Mouse (Mus musculus): Measurements from ENCODE around the gene Gm9747. TPM values are rescaled to one million over a fixed set of nuclear protein-coding genes. Genes with fewer than 3 reads are reported as not detected.

Gm9747 gene
- polyA plus RNA-seq, 1 experiment from 2014 or later, result 35.9 TPM

GRCm38 (mm10) chr1:82279768-82280167, 46.9 kb downstream of the Gm9747 start:
- DNase-seq (ENCODE audit: low spot score) (no peak), ATAC-seq (replicated peaks; ENCODE audit: insufficient number of reproducible peaks, low FRiP score, low TSS enrichment, low read depth) (no peak)
- no peaks in the 10 kb centered on the region; the same call in 1 of the 2 replicates for H3K4me1 ChIP-seq (ENCODE audit: control insufficient read depth, insufficient read depth, low read length)
- no peak overlapping the region for H3K9ac ChIP-seq (replicated peaks; ENCODE audit: low read length)
- H3K36me3 ChIP-seq (replicated peaks; ENCODE audit: control insufficient read depth, insufficient read depth, low read depth, low read length), result peaks cover 3% of the 10 kb centered on the region; the same call in 1 of the 2 replicates
- H3K27ac ChIP-seq (replicated peaks; ENCODE audit: low read depth, low read length), result no peak overlapping the region
- no peak overlapping the region for H3K4me3 ChIP-seq (ENCODE audit: low read depth, low read length)
- H3K27me3 ChIP-seq (ENCODE audit: control insufficient read depth, insufficient read depth, low read length), result no peaks in the 10 kb centered on the region
- H3K4me2 ChIP-seq (ENCODE audit: low read depth, low read length), result no peak overlapping the region
- WGBS, result 74% methylated on average over 1 of the region's 1 CpGs
- H3K9me3 ChIP-seq (replicated peaks; ENCODE audit: control insufficient read depth, low read length), result no peaks in the 10 kb centered on the region

DNA sequence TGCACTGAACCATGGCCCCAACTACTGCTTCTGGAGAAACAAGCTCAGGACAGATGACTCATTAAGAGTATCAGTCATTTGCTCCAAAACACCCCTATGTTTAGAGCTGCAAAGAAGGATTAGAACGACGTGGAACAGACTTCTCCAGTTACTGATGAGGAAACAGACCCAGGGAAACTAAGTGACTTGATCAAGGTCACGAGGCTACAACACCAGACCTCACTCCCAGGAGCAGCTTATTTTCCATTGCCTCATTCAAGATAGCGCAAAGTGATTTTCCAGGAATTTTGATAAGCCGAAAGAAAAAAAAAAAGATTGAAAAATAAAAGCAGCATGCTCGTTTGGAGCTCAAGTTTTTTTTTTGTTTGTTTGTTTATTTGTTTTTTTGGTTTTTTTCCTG, 48.9 kb downstream of the Gm9747 start:
- Histone ChIP-seq H3K9me3 (replicated peaks; ENCODE audit: control insufficient read depth, low read length) (no peaks in the 10 kb centered on the region), H3K27me3 (ENCODE audit: control insufficient read depth, insufficient read depth, low read length) (no peaks in the 10 kb centered on the region), H3K36me3 (replicated peaks; ENCODE audit: control insufficient read depth, insufficient read depth, low read depth, low read length) (peaks cover 3% of the 10 kb centered on the region; the same call in 1 of the 2 replicates), H3K4me3 (ENCODE audit: low read depth, low read length) (no peak overlapping the region), H3K4me1 (ENCODE audit: control insufficient read depth, insufficient read depth, low read length) (no peaks in the 10 kb centered on the region; the same call in 1 of the 2 replicates), H3K4me2 (ENCODE audit: low read depth, low read length) (no peak overlapping the region), H3K9ac (replicated peaks; ENCODE audit: low read length) (no peak overlapping the region), H3K27ac (replicated peaks; ENCODE audit: low read depth, low read length) (no peak overlapping the region)
- DNase-seq (ENCODE audit: low spot score) (no peak), ATAC-seq (replicated peaks; ENCODE audit: insufficient number of reproducible peaks, low FRiP score, low TSS enrichment, low read depth) (no peak)
- 77% methylated on average over 6 of the region's 6 CpGs for WGBS

GRCm38 (mm10) chr1:82282992-82283611, 50.2 kb downstream of the Gm9747 start:
- ATAC-seq (replicated peaks; ENCODE audit: insufficient number of reproducible peaks, low FRiP score, low TSS enrichment, low read depth) (peak; percentile 97), DNase-seq (ENCODE audit: low spot score) (peak; percentile 93)
- peak overlapping the region; percentile 43 for H3K4me3 ChIP-seq (ENCODE audit: low read depth, low read length)
- peak overlapping the region; percentile 88 for H3K27ac ChIP-seq (replicated peaks; ENCODE audit: low read depth, low read length)
- no peaks in the 10 kb centered on the region; the same call in 1 of the 2 replicates for H3K4me1 ChIP-seq (ENCODE audit: control insufficient read depth, insufficient read depth, low read length)
- H3K36me3 ChIP-seq (replicated peaks; ENCODE audit: control insufficient read depth, insufficient read depth, low read depth, low read length), result no peaks in the 10 kb centered on the region; the same call in 1 of the 2 replicates
- H3K27me3 ChIP-seq (ENCODE audit: control insufficient read depth, insufficient read depth, low read length), result no peaks in the 10 kb centered on the region
- peak overlapping the region; percentile 68 for H3K9ac ChIP-seq (replicated peaks; ENCODE audit: low read length)
- H3K9me3 ChIP-seq (replicated peaks; ENCODE audit: control insufficient read depth, low read length), result no peaks in the 10 kb centered on the region
- peak overlapping the region; percentile 67 for H3K4me2 ChIP-seq (ENCODE audit: low read depth, low read length)
- under 1% methylated on average over 35 of the region's 35 CpGs for WGBS

DNA sequence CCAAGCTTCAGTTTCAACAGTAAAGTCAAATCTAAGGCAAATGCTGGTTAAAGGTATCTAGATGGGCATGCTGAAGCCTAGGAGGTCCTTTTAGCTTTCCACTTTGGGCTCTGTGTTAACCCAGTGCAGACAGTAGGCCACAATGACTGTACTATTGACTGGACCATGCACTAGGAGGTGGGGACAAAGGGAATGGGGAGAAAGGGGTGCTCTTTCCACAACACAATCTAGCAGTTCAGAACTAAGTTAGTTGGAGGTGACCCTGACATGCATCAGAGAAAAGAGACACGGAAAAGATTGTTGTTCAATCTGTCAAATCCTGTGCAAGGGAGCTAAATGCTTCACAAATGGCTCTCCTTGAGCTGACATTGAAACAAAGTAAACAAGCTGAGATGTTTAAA, 51.0 kb downstream of the Gm9747 start:
- ATAC-seq (replicated peaks; ENCODE audit: insufficient number of reproducible peaks, low FRiP score, low TSS enrichment, low read depth) (no peak), DNase-seq (ENCODE audit: low spot score) (peak; percentile 39)
- Histone ChIP-seq H3K4me1 (ENCODE audit: control insufficient read depth, insufficient read depth, low read length) (no peaks in the 10 kb centered on the region; the same call in 1 of the 2 replicates), H3K36me3 (replicated peaks; ENCODE audit: control insufficient read depth, insufficient read depth, low read depth, low read length) (peaks cover 2% of the 10 kb centered on the region), H3K9ac (replicated peaks; ENCODE audit: low read length) (peak overlapping the region; percentile 68), H3K4me2 (ENCODE audit: low read depth, low read length) (peak overlapping the region; percentile 67), H3K27me3 (ENCODE audit: control insufficient read depth, insufficient read depth, low read length) (no peaks in the 10 kb centered on the region), H3K9me3 (replicated peaks; ENCODE audit: control insufficient read depth, low read length) (no peaks in the 10 kb centered on the region), H3K27ac (replicated peaks; ENCODE audit: low read depth, low read length) (peak overlapping the region; percentile 88), H3K4me3 (ENCODE audit: low read depth, low read length) (peak overlapping the region; percentile 43)
- WGBS, result 14% methylated on average over 1 of the region's 1 CpGs

GRCm38 (mm10) chr1:82284403-82284802, 51.5 kb downstream of the Gm9747 start:
- Histone ChIP-seq H3K4me1 (ENCODE audit: control insufficient read depth, insufficient read depth, low read length) (no peaks in the 10 kb centered on the region; the same call in 1 of the 2 replicates), H3K27me3 (ENCODE audit: control insufficient read depth, insufficient read depth, low read length) (no peaks in the 10 kb centered on the region), H3K36me3 (replicated peaks; ENCODE audit: control insufficient read depth, insufficient read depth, low read depth, low read length) (peaks cover 4% of the 10 kb centered on the region), H3K9ac (replicated peaks; ENCODE audit: low read length) (peak overlapping the region; percentile 68), H3K27ac (replicated peaks; ENCODE audit: low read depth, low read length) (peak overlapping the region; percentile 88; the same call in 1 of the 2 replicates), H3K4me3 (ENCODE audit: low read depth, low read length) (peak overlapping the region; percentile 23), H3K4me2 (ENCODE audit: low read depth, low read length) (peak overlapping the region; percentile 67), H3K9me3 (replicated peaks; ENCODE audit: control insufficient read depth, low read length) (no peaks in the 10 kb centered on the region)
- ATAC-seq (replicated peaks; ENCODE audit: insufficient number of reproducible peaks, low FRiP score, low TSS enrichment, low read depth), result no peak
- DNase-seq (ENCODE audit: low spot score), result no peak
- 39% methylated on average over 4 of the region's 4 CpGs for WGBS

Other genes with a start within 250 kb of the Gm9747 start
- gene Irs1, start 58.3 kb downstream of the Gm9747 start, polyA plus RNA-seq (2014; fragmentation: Nextera tagmentation; extraction: Ambion mirVana), result 7.9 and 8.3 TPM in 2 replicates
- 6.7 and 6.9 TPM in 2 replicates for gene Rhbdd1, start 83.3 kb downstream of the Gm9747 start, polyA plus RNA-seq (2014; fragmentation: Nextera tagmentation; extraction: Ambion mirVana)